Comparison of ENCODE assay signal across 12 mouse cellular contexts in the genomic region with DNA sequence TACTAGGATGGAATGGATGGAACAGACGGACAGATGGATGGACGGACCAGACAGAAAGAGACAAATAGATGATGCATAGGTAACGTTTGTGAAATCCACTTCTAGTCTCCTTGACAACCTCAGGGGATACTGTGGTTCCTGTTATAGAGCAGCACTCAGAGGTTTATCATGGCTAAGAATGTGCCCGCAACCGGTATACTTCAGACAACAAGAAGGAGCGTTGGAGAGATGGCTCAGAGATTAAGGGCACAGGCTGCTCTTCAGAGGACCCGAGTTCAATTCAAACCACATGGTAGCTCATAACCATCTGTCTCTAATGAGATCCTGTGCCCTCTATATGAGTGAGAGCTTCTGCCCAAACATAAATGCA. TPM values are rescaled to one million over a fixed set of nuclear protein-coding genes. Genes with fewer than 3 reads are reported as not detected.
DNase-seq lines count a peak whose midpoint lies in the region; ATAC-seq and TF ChIP-seq lines count a peak whose summit lies in the region.
"Had no signal": no experiment of that assay in that cellular context is flagged by ENCODE, and none has a peak within 500 bp of the region (broad histone marks: within the 10 kb centered on the region; RNA-seq: fewer than 3 reads in every experiment).

No protein-coding gene starts in this region.

- H3K4me1 ChIP-seq in heart, postnatal 0 days (ENCODE audit: control insufficient read depth, insufficient read depth): no peaks in the 10 kb centered on the region
- H3K4me1 ChIP-seq in E14TG2a.4 (replicated peaks; ENCODE audit: low read depth, low read length): peaks cover 20% of the 10 kb centered on the region
- H3K4me1 ChIP-seq in embryonic facial prominence, embryonic 14.5 days (ENCODE audit: control insufficient read depth, insufficient read depth, low read length): no peaks in the 10 kb centered on the region
- H3K4me1 ChIP-seq in limb, embryonic 12.5 days (replicated peaks): peaks cover 17% of the 10 kb centered on the region

- TF ChIP-seq CTCF in heart, postnatal 0 days (IDR thresholded peaks at IDR 0.05; ENCODE audit: low read depth): no peak
- no peak for TF ChIP-seq CTCF in E14TG2a.4 (conservative IDR thresholded peaks at IDR 0.05; ENCODE audit: low read length)

- ATAC-seq in heart, postnatal 0 days (ENCODE audit: insufficient read depth, low read depth): no peak
- ATAC-seq in embryonic facial prominence, embryonic 14.5 days (ENCODE audit: low read depth): no peak
- no peak for ATAC-seq in limb, embryonic 12.5 days (ENCODE audit: insufficient number of reproducible peaks, insufficient read depth, low FRiP score, low TSS enrichment, low read depth)
- ATAC-seq: liver, embryonic 12.5 days had no signal

- TF ChIP-seq EP300 in heart, postnatal 0 days (IDR thresholded peaks at IDR 0.05; ENCODE audit: low read depth): no peak

- H3K27me3 ChIP-seq in heart, postnatal 0 days (ENCODE audit: control insufficient read depth, insufficient read depth, low read length): no peaks in the 10 kb centered on the region
- peaks cover 25% of the 10 kb centered on the region for H3K27me3 ChIP-seq in E14TG2a.4 (ENCODE audit: insufficient read depth, low read length)
- H3K27me3 ChIP-seq in embryonic facial prominence, embryonic 14.5 days (replicated peaks; ENCODE audit: control insufficient read depth, insufficient read depth, low read length): no peaks in the 10 kb centered on the region
- peaks cover 7% of the 10 kb centered on the region; the same call in 1 of the 2 replicates for H3K27me3 ChIP-seq in limb, embryonic 12.5 days

- peak overlapping the region; percentile 46; the same call in 1 of the 2 replicates for H3K4me2 ChIP-seq in heart, postnatal 0 days (ENCODE audit: low read depth, low read length)
- peak overlapping the region; percentile 42; the same call in 1 of the 2 replicates for H3K4me2 ChIP-seq in embryonic facial prominence, embryonic 14.5 days (ENCODE audit: low read depth, low read length)
- peak overlapping the region; percentile 50 for H3K4me2 ChIP-seq in limb, embryonic 12.5 days

- 56% methylated on average over 7 of the region's 7 CpGs for WGBS in heart, postnatal 0 days
- 57% methylated on average over 7 of the region's 7 CpGs for WGBS in embryonic facial prominence, embryonic 14.5 days
- 64% methylated on average over 7 of the region's 7 CpGs for WGBS in limb, embryonic 12.5 days

- H3K36me3 ChIP-seq in heart, postnatal 0 days (replicated peaks; ENCODE audit: control insufficient read depth, insufficient read depth, low read length): no peaks in the 10 kb centered on the region
- H3K36me3 ChIP-seq in E14TG2a.4 (ENCODE audit: insufficient read depth, low read length): no peaks in the 10 kb centered on the region
- H3K36me3 ChIP-seq in embryonic facial prominence, embryonic 14.5 days (ENCODE audit: control insufficient read depth, insufficient read depth, low read length): no peaks in the 10 kb centered on the region
- H3K36me3 ChIP-seq in limb, embryonic 12.5 days: no peaks in the 10 kb centered on the region
- H3K36me3 ChIP-seq: liver, embryonic 12.5 days had no signal

- H3K27ac ChIP-seq in heart, postnatal 0 days (ENCODE audit: low read depth): no peak overlapping the region
- H3K27ac ChIP-seq in embryonic facial prominence, embryonic 14.5 days (replicated peaks; ENCODE audit: low read depth, low read length): no peak overlapping the region
- H3K27ac ChIP-seq in limb, embryonic 12.5 days: no peak overlapping the region
- H3K27ac ChIP-seq: liver, embryonic 12.5 days had no signal

- H3K9ac ChIP-seq in heart, postnatal 0 days (replicated peaks; ENCODE audit: low read depth, low read length): no peak overlapping the region
- H3K9ac ChIP-seq in embryonic facial prominence, embryonic 14.5 days (ENCODE audit: low read depth, low read length): no peak overlapping the region
- H3K9ac ChIP-seq in limb, embryonic 12.5 days (replicated peaks): no peak overlapping the region
- H3K9ac ChIP-seq: liver, embryonic 12.5 days had no signal

- H3K9me3 ChIP-seq in heart, postnatal 0 days (replicated peaks; ENCODE audit: control insufficient read depth, low read length): no peaks in the 10 kb centered on the region
- H3K9me3 ChIP-seq in E14TG2a.4 (ENCODE audit: low read length): no peaks in the 10 kb centered on the region
- H3K9me3 ChIP-seq in embryonic facial prominence, embryonic 14.5 days (ENCODE audit: control insufficient read depth, low read length): no peaks in the 10 kb centered on the region
- no peaks in the 10 kb centered on the region for H3K9me3 ChIP-seq in limb, embryonic 12.5 days
- H3K9me3 ChIP-seq: liver, embryonic 12.5 days had no signal

- DNase-seq in heart, postnatal 0 days (ENCODE audit: low spot score): no peak
- DNase-seq in heart, adult 8-10 months (ENCODE audit: low spot score): no peak
- DNase-seq in embryonic facial prominence, embryonic 14.5 days (ENCODE audit: low spot score): no peak
- DNase-seq in yolk sac, embryonic 10.5 days (ENCODE audit: low spot score): no peak
- no peak for DNase-seq in gastrocnemius, postnatal 10 days
- DNase-seq: gastrocnemius, postnatal 36 days; kidney, adult 11 months had no signal

- H3K4me3 ChIP-seq in heart, postnatal 0 days (ENCODE audit: low read depth, low read length): 0 out of 2 replicates have a peak overlapping the region, but pooled peaks have one; percentile 17
- H3K4me3 ChIP-seq in E14TG2a.4 (replicated peaks; ENCODE audit: low read length): peak overlapping the region; percentile 57; the same call in 1 of the 2 replicates
- H3K4me3 ChIP-seq in embryonic facial prominence, embryonic 14.5 days (ENCODE audit: low read depth, low read length): no peak overlapping the region
- H3K4me3 ChIP-seq in limb, embryonic 12.5 days (replicated peaks): no peak overlapping the region
- H3K4me3 ChIP-seq: myocyte had no signal

RNA-seq across cellular contexts. Expression of gene Tex37, which starts 6.3 kb away (rescaled TPM):
- not detected in 2 replicates for total RNA-seq in heart, postnatal 0 days (2014; rRNA removed; ENCODE audit: low replicate concordance)
- polyA plus RNA-seq in heart, postnatal 0 days (2015; fragmentation: Nextera tagmentation; extraction: Ambion mirVana): not detected in 2 replicates
- total RNA-seq in heart, adult 8-10 months (2022): not detected
- not detected in 2 replicates for polyA plus RNA-seq in embryonic facial prominence, embryonic 14.5 days (2014; fragmentation: Nextera tagmentation; extraction: Ambion mirVana)
- not detected in 2 replicates for polyA plus RNA-seq in limb, embryonic 12.5 days (2016; fragmentation: Nextera tagmentation; extraction: Ambion mirVana)
- not detected for total RNA-seq in gastrocnemius, postnatal 10 days (2021)
- total RNA-seq: gastrocnemius, postnatal 36 days; layer of hippocampus, postnatal 36 days had no signal
- polyA plus RNA-seq: liver, embryonic 12.5 days; myocyte had no signal

RNA-seq across cellular contexts. Expression of gene Foxi3, which starts 44.0 kb away (rescaled TPM):
- total RNA-seq in heart, postnatal 0 days (2014; rRNA removed; ENCODE audit: low replicate concordance): not detected in 2 replicates
- not detected in 2 replicates for polyA plus RNA-seq in heart, postnatal 0 days (2015; fragmentation: Nextera tagmentation; extraction: Ambion mirVana)
- not detected for total RNA-seq in heart, adult 8-10 months (2022)
- 0.51 and 1.0 TPM in 2 replicates for polyA plus RNA-seq in embryonic facial prominence, embryonic 14.5 days (2014; fragmentation: Nextera tagmentation; extraction: Ambion mirVana)
- polyA plus RNA-seq in limb, embryonic 12.5 days (2016; fragmentation: Nextera tagmentation; extraction: Ambion mirVana): not detected in 2 replicates
- total RNA-seq in gastrocnemius, postnatal 10 days (2021): not detected
- total RNA-seq: gastrocnemius, postnatal 36 days; layer of hippocampus, postnatal 36 days had no signal
- polyA plus RNA-seq: liver, embryonic 12.5 days; myocyte had no signal

Comparison
In these comparisons a context has a peak if more than half of its experiments do, and no peak if none do; other contexts are left out.
1. H3K4me3 ChIP-seq: peak in heart, postnatal 0 days (single experiment) and E14TG2a.4 (single experiment); none in embryonic facial prominence, embryonic 14.5 days (single experiment) and limb, embryonic 12.5 days (single experiment).
2. Peak in every context shown above with its lines, with median percentiles within 50 percentile points of each other: H3K4me2 ChIP-seq.